Mouse (Mus musculus) kidney, embryonic 15.5 days (tissue): Measurements from ENCODE around the gene Npw. TPM values are rescaled to one million over a fixed set of nuclear protein-coding genes. Genes with fewer than 3 reads are reported as not detected.

ENCODE experiments used
- ATAC-seq: fragments of 200-750 bp; cut with Nextera tagmentation; replicated peaks from 2 replicates; pipeline ENCODE4 v1.8.0; 2017; ENCODE audit warnings: moderate TSS enrichment; ENCODE audit not compliant: low FRiP score
- H3K27ac ChIP-seq: fragments of 300-500 bp; sonication (generic); 2 replicates; pipeline ENCODE4 v1.5.1; 2015; ENCODE audit warnings: mild to moderate bottlenecking, inconsistent platforms
- H3K27me3 ChIP-seq: fragments of 300-500 bp; sonication (generic); 2 replicates; pipeline ENCODE4 v1.6.1; 2015; ENCODE audit warnings: inconsistent platforms
- H3K36me3 ChIP-seq: fragments of 300-500 bp; sonication (generic); 2 replicates; pipeline ENCODE4 v1.6.1; 2015; ENCODE audit warnings: inconsistent platforms
- H3K4me1 ChIP-seq: fragments of 300-500 bp; sonication (generic); 2 replicates; pipeline ENCODE4 v1.6.1; 2015; ENCODE audit warnings: inconsistent platforms
- H3K4me2 ChIP-seq: fragments of 300-500 bp; sonication (generic); 2 replicates; pipeline ENCODE4 v1.6.1; 2015; ENCODE audit warnings: moderate library complexity, mild to moderate bottlenecking, inconsistent platforms
- H3K4me3 ChIP-seq: fragments of 300-500 bp; sonication (generic); replicated peaks from 2 replicates; pipeline ENCODE4 v1.5.1; 2015; ENCODE audit warnings: mild to moderate bottlenecking, inconsistent platforms
- H3K9ac ChIP-seq: fragments of 300-500 bp; sonication (generic); 2 replicates; pipeline ENCODE4 v1.6.1; 2015; ENCODE audit warnings: mild to moderate bottlenecking, inconsistent platforms
- H3K9me3 ChIP-seq: fragments of 300-500 bp; sonication (generic); replicated peaks from 2 replicates; pipeline ENCODE4 v1.6.1; 2016; ENCODE audit warnings: inconsistent platforms
- WGBS: fragments of 180-500 bp; shearing (Covaris S2); methylation state at CpG from one replicate; pipeline ENCODE4 v1.1.7; 2015; ENCODE audit warnings: mixed read lengths; 5-methylcytosine and 5-hydroxymethylcytosine counted together
- polyA plus RNA-seq: library from polyadenylated mRNA; unstranded; fragments of >200 nt; fragmentation: Nextera tagmentation; extraction: Ambion mirVana; gene quantifications from 2 replicates; pipeline ENCODE4 v1.2.1, GENCODE M21; 2015

The Npw gene
- polyA plus RNA-seq, 1 experiment from 2014 or later, result 0.43 TPM

- Histone ChIP-seq H3K27ac (no peak within 1 kb of the TSS), H3K9ac (peak within 1 kb of the TSS; percentile 43), H3K9me3 (no peaks in the 10 kb centered on the region), H3K36me3 (peaks cover 19% of the 10 kb centered on the region), H3K27me3 (peaks cover 53% of the 10 kb centered on the region), H3K4me2 (peak within 1 kb of the TSS; percentile 97), H3K4me3 (peak within 1 kb of the TSS; percentile 60), H3K4me1 (peaks cover 30% of the 10 kb centered on the region)
- peak; percentile 37; the same call in 1 of the 2 replicates for ATAC-seq
- WGBS, result 1% methylated on average over 54 of the region's 55 CpGs
Measured at GRCm38 (mm10) chr17:24689251-24690081, 31.2 kb upstream of the Npw start, which contains the start of gene Syngr3. Syngr3 (minus strand) TSS chr17:24689955.

GRCm38 (mm10) chr17:24687599-24687998, 29.3 kb upstream of the Npw start:
- no peak; the same call in 1 of the 2 replicates for ATAC-seq
- H3K27ac ChIP-seq, result no peak overlapping the region
- 19% methylated on average over 23 of the region's 23 CpGs for WGBS
- H3K4me1 ChIP-seq, result peaks cover 25% of the 10 kb centered on the region
- peak overlapping the region; percentile 40 for H3K4me3 ChIP-seq
- peak overlapping the region; percentile 21; the same call in 1 of the 2 replicates for H3K9ac ChIP-seq
- no peaks in the 10 kb centered on the region for H3K9me3 ChIP-seq
- peak overlapping the region; percentile 63 for H3K4me2 ChIP-seq
- peaks cover 53% of the 10 kb centered on the region for H3K27me3 ChIP-seq
- H3K36me3 ChIP-seq, result peaks cover 9% of the 10 kb centered on the region

DNA sequence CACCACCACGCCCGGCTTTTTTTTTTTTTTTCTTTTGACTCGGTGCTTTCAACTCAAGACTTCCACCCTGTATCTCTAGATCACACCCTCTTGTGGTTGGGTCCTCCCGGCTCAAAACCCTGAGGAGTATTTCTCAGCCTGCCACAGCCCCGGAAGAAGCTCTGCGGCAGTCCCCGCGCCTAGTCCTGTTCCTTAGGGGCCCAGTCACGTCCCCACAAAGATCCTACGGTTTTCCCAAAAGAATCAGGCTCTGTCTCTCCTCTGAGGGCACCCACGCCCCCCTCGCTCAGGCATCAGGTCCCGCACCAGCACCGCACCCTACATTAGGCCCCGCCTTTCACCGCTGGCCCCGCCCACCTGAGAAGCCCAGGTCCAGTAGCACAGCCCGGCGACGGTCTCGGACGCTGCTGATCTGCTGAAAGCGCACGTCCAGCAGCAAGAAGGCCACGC, 28.9 kb upstream of the Npw start:
- no peak overlapping the region for H3K27ac ChIP-seq
- WGBS, result under 1% methylated on average over 25 of the region's 25 CpGs

DNA sequence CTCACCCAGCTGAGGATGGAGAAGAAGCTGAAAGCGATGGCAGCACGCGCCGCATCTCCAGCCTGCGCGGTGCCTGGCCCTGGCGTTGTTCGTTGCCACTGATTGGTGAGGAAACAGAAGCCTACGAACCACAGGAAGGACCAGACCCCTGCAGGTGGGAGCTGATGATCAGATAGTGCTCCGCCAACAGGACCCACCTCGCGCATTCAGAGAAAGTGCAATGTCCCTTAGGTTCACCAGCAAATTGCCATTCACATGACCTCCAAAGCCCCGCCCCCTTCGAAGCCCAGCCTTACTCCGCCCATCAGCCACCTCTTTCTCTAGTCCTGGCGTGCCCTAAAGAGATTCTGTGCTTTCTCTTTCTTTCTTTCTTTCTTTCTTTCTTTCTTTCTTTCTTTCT, 28.3 kb upstream of the Npw start:
- Histone ChIP-seq H3K4me1 (peaks cover 25% of the 10 kb centered on the region), H3K27me3 (peaks cover 49% of the 10 kb centered on the region), H3K27ac (no peak overlapping the region), H3K9ac (no peak overlapping the region), H3K36me3 (peaks cover 13% of the 10 kb centered on the region), H3K9me3 (no peaks in the 10 kb centered on the region), H3K4me2 (peak overlapping the region; percentile 42), H3K4me3 (peak overlapping the region; percentile 11)
- 30% methylated on average over 16 of the region's 16 CpGs for WGBS
- ATAC-seq, result no peak; the same call in 1 of the 2 replicates

More for the DNA sequence above, 28.9 kb upstream of the Npw start:
- H3K9ac ChIP-seq, result peak overlapping the region; percentile 21; the same call in 1 of the 2 replicates
- peak; percentile 76 for ATAC-seq
- H3K4me3 ChIP-seq, result peak overlapping the region; percentile 40
- peaks cover 51% of the 10 kb centered on the region for H3K27me3 ChIP-seq
- H3K4me2 ChIP-seq, result peak overlapping the region; percentile 63
- no peaks in the 10 kb centered on the region for H3K9me3 ChIP-seq
- H3K36me3 ChIP-seq, result peaks cover 9% of the 10 kb centered on the region
- peaks cover 25% of the 10 kb centered on the region for H3K4me1 ChIP-seq

GRCm38 (mm10) chr17:24677500-24678080, 19.3 kb upstream of the Npw start:
- H3K4me3 ChIP-seq, result no peak overlapping the region
- H3K9ac ChIP-seq, result no peak overlapping the region
- no peak overlapping the region for H3K4me2 ChIP-seq
- H3K9me3 ChIP-seq, result no peaks in the 10 kb centered on the region
- H3K4me1 ChIP-seq, result peaks cover 10% of the 10 kb centered on the region
- 80% methylated on average over 24 of the region's 24 CpGs for WGBS
- H3K36me3 ChIP-seq, result peaks cover 67% of the 10 kb centered on the region
- ATAC-seq, result no peak
- H3K27ac ChIP-seq, result no peak overlapping the region
- H3K27me3 ChIP-seq, result no peaks in the 10 kb centered on the region

- 95% methylated on average over 5 of the region's 5 CpGs for WGBS
Measured at GRCm38 (mm10) chr17:24676877-24677276, 18.6 kb upstream of the Npw start.

GRCm38 (mm10) chr17:24676187-24676586, 17.9 kb upstream of the Npw start:
- peaks cover 53% of the 10 kb centered on the region for H3K36me3 ChIP-seq
- WGBS, result 68% methylated on average over 2 of the region's 2 CpGs

More at GRCm38 (mm10) chr17:24676877-24677276, 18.6 kb upstream of the Npw start:
- Histone ChIP-seq H3K27ac (no peak overlapping the region), H3K4me3 (no peak overlapping the region), H3K4me2 (no peak overlapping the region), H3K36me3 (peaks cover 60% of the 10 kb centered on the region), H3K9me3 (no peaks in the 10 kb centered on the region), H3K9ac (no peak overlapping the region), H3K27me3 (no peaks in the 10 kb centered on the region), H3K4me1 (peaks cover 17% of the 10 kb centered on the region)
- ATAC-seq, result no peak

DNA sequence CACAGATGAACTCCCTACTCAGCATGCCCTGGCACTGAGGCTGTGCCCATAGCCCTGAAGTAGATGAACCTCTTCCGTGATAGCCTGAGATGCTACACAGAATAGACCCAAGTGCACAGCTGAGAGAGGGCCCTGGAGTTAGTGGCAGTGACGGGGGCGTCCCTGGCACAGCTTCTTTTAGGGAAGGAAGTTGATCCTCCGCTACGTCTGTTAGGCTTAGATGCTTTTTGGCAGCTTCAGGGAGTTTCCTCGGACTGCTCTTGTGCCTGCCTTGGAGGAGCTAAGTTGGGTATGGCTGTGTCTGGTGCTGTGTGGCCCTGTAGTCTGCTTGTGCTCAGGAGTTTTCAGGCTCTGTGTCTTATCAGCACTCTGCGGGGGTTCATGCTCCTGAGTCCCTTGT, 16.0 kb upstream of the Npw start:
- Histone ChIP-seq H3K9me3 (no peaks in the 10 kb centered on the region), H3K4me2 (no peak overlapping the region), H3K9ac (no peak overlapping the region), H3K27ac (no peak overlapping the region), H3K27me3 (no peaks in the 10 kb centered on the region), H3K4me1 (peaks cover 35% of the 10 kb centered on the region), H3K36me3 (peaks cover 34% of the 10 kb centered on the region), H3K4me3 (no peak overlapping the region)
- WGBS, result 83% methylated on average over 7 of the region's 7 CpGs
- ATAC-seq, result no peak

More at GRCm38 (mm10) chr17:24676187-24676586, 17.9 kb upstream of the Npw start:
- no peak overlapping the region for H3K4me2 ChIP-seq
- ATAC-seq, result no peak
- no peaks in the 10 kb centered on the region for H3K27me3 ChIP-seq
- H3K4me3 ChIP-seq, result no peak overlapping the region
- H3K9me3 ChIP-seq, result no peaks in the 10 kb centered on the region
- no peak overlapping the region for H3K27ac ChIP-seq
- H3K9ac ChIP-seq, result no peak overlapping the region
- peaks cover 24% of the 10 kb centered on the region for H3K4me1 ChIP-seq

DNA sequence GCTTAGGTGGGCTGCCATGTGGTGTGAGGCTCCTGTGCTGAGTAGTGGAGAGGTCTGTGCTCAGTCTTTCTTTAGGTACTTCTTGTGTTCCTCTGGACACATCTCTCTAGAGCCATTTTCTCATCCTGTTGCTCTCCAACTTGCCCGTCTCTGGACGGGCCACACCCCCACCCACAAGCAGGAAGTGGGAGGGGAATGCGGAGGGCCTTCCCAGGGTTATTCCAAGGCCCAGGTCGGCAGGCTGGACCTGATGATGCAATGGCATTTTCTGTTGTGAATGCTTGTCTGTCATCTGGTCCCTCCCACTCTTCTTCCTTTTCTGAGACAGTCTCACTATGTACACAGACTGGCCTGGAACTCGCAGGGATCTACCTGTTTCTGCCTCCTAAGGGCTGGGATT, 13.9 kb upstream of the Npw start:
- H3K4me2 ChIP-seq, result peak overlapping the region; percentile 81
- H3K4me3 ChIP-seq, result peak overlapping the region; percentile 1; the same call in 1 of the 2 replicates
- no peaks in the 10 kb centered on the region for H3K9me3 ChIP-seq
- H3K27ac ChIP-seq, result peak overlapping the region; percentile 22; the same call in 1 of the 2 replicates
- H3K4me1 ChIP-seq, result peaks cover 43% of the 10 kb centered on the region
- H3K9ac ChIP-seq, result 0 out of 2 replicates have a peak overlapping the region, but pooled peaks have one; percentile 23
- H3K27me3 ChIP-seq, result no peaks in the 10 kb centered on the region
- WGBS, result 20% methylated on average over 5 of the region's 5 CpGs
- ATAC-seq, result no peak
- peaks cover 13% of the 10 kb centered on the region for H3K36me3 ChIP-seq

DNA sequence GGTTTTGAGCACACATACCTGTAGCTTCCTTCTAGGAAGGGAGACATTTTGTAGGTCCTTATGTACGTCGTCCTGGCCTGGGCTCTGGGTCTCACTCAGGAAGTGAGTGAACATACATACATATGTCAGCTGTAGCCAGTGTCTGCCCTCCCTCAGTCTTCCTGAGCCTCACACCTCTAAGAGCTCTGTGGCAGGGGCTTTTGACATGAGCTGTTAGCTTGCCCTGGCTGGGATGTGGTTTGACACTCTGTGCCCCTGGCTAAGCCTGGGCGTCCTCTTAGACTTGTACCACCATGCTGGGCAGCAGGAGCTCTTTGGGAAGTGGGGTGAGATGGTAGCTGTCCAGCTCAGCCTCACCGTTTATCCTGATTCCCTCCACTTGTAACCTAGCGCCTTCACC, 13.1 kb upstream of the Npw start:
- Histone ChIP-seq H3K27me3 (no peaks in the 10 kb centered on the region), H3K36me3 (peaks cover 5% of the 10 kb centered on the region; the same call in 1 of the 2 replicates), H3K4me2 (peak overlapping the region; percentile 81), H3K9me3 (no peaks in the 10 kb centered on the region), H3K27ac (peak overlapping the region; percentile 22; the same call in 1 of the 2 replicates), H3K4me1 (peaks cover 43% of the 10 kb centered on the region), H3K9ac (peak overlapping the region; percentile 96; the same call in 1 of the 2 replicates), H3K4me3 (peak overlapping the region; percentile 95)
- 63% methylated on average over 5 of the region's 5 CpGs for WGBS
- ATAC-seq, result no peak

DNA sequence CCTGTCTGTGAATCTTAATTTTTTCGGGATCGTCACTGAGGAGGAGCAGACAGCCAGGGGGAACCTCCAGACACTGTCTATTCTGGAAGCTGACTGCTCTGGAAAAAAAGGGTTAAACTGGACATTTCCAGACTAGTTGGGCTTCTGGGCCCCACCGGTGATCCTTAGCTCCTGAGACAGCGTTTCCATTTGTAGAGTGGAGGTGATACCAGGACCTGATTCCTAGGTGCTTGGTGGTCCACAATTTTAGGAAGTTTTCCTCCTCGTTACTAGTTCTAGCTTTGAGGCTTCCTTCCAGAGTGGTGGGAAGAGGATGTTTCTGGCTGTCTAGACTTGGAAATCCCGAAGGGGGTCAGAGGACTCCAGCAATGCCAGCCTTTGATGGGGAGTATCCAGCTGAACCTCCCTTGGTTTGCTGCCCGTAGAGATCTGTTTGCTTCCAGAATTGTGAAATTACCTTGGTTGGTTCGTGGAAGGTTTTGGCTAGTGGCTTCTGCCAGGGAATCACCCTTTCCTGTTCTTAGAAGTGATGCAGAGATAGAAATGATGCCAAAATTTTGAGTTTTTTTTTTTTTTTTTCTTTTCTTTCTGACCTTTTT, 12.1 kb upstream of the Npw start:
- Histone ChIP-seq H3K4me2 (peak overlapping the region; percentile 81), H3K9me3 (no peaks in the 10 kb centered on the region), H3K4me3 (peak overlapping the region; percentile 95), H3K36me3 (0 out of 2 replicates have a peak, but pooled peaks cover 4% of the 10 kb centered on the region), H3K27ac (peak overlapping the region; percentile 81), H3K27me3 (no peaks in the 10 kb centered on the region), H3K4me1 (peaks cover 39% of the 10 kb centered on the region), H3K9ac (peak overlapping the region; percentile 96)
- WGBS, result 8% methylated on average over 8 of the region's 8 CpGs
- ATAC-seq, result no peak
